Mouse (Mus musculus) gonadal fat pad, adult 2 months (tissue): ENCODE data around the gene Sec11a. TPM values are rescaled to one million over a fixed set of nuclear protein-coding genes. Genes with fewer than 3 reads are reported as not detected.
A peak's percentile ranks its signal among the peaks of the same experiment; 100 is the strongest.

Source experiments
- DNase-seq: peaks from one replicate; pipeline ENCODE4 v3.0.0-alpha.2; 2012; ENCODE audit warnings: low read depth
- polyA plus RNA-seq: library from polyadenylated mRNA; depleted of rRNA; stranded (reverse); fragments of >200 nt; gene quantifications from 2 replicates; pipeline ENCODE4 v1.2.3, GENCODE M21; 2012

Sec11a gene
- polyA plus RNA-seq, 1 experiment, result 73.8 TPM

- DNase-seq, result no peak
These were observed 50.4 kb downstream of the Sec11a start for GRCm38 (mm10) chr7:80897134-80897533.

GRCm38 (mm10) chr7:80894815-80895519, 52.6 kb downstream of the Sec11a start:
- DNase-seq, result no peak

- DNase-seq, result no peak
These were observed 53.4 kb downstream of the Sec11a start for GRCm38 (mm10) chr7:80894196-80894595.

- no peak for DNase-seq
These were observed 53.8 kb downstream of the Sec11a start for GRCm38 (mm10) chr7:80893753-80894129.

- no peak for DNase-seq
These were observed 54.4 kb downstream of the Sec11a start for GRCm38 (mm10) chr7:80893086-80893752.

GRCm38 (mm10) chr7:80889841-80890241, 57.7 kb downstream of the Sec11a start:
- DNase-seq, result no peak

- DNase-seq, result no peak
These were observed 58.5 kb downstream of the Sec11a start for GRCm38 (mm10) chr7:80889021-80889511.

- DNase-seq, result no peak
These were observed 59.0 kb downstream of the Sec11a start for GRCm38 (mm10) chr7:80888595-80888994.

- no peak for DNase-seq
These were observed 61.9 kb downstream of the Sec11a start for GRCm38 (mm10) chr7:80885666-80886065.

GRCm38 (mm10) chr7:80882830-80883505, 64.6 kb downstream of the Sec11a start:
- DNase-seq, result no peak

GRCm38 (mm10) chr7:80875727-80876126, 71.9 kb downstream of the Sec11a start:
- DNase-seq, result no peak

GRCm38 (mm10) chr7:80873631-80874030, 73.9 kb downstream of the Sec11a start:
- no peak for DNase-seq

GRCm38 (mm10) chr7:80873038-80873437, 74.5 kb downstream of the Sec11a start:
- DNase-seq, result no peak

- DNase-seq, result no peak
These were observed 78.9 kb downstream of the Sec11a start for GRCm38 (mm10) chr7:80868686-80869085.

- no peak for DNase-seq
These were observed 80.9 kb downstream of the Sec11a start for GRCm38 (mm10) chr7:80866514-80867147.

GRCm38 (mm10) chr7:80865521-80865920, 82.1 kb downstream of the Sec11a start:
- no peak for DNase-seq

GRCm38 (mm10) chr7:80864831-80865230, 82.7 kb downstream of the Sec11a start:
- no peak for DNase-seq

- no peak for DNase-seq
These were observed 83.4 kb downstream of the Sec11a start for GRCm38 (mm10) chr7:80864151-80864550.

GRCm38 (mm10) chr7:80863520-80863919, 84.1 kb downstream of the Sec11a start:
- DNase-seq, result no peak

GRCm38 (mm10) chr7:80862475-80862874, 85.1 kb downstream of the Sec11a start:
- no peak for DNase-seq

GRCm38 (mm10) chr7:80860729-80861274, 86.8 kb downstream of the Sec11a start, which contains the start of gene Zscan2:
Gene Zscan2, plus strand, starts transcription at chr7:80860920.
- DNase-seq, result peak; percentile 59

- no peak for DNase-seq
These were observed 87.4 kb downstream of the Sec11a start for GRCm38 (mm10) chr7:80860227-80860626.
